ENCODE assay signal across 10 mouse cellular contexts in genomic region chr7:143738194-143738593, GRCm38 (mm10). TPM values are rescaled to one million over a fixed set of nuclear protein-coding genes. Genes with fewer than 3 reads are reported as not detected.
DNase-seq lines count a peak whose midpoint lies in the region; ATAC-seq and TF ChIP-seq lines count a peak whose summit lies in the region.
"Had no signal": no experiment of that assay in that cellular context is flagged by ENCODE, and none has a peak within 500 bp of the region (broad histone marks: within the 10 kb centered on the region; RNA-seq: fewer than 3 reads in every experiment).

No protein-coding gene starts in this region.

- no peak for ATAC-seq in heart, embryonic 14.5 days (ENCODE audit: insufficient number of reproducible peaks, insufficient read depth, low FRiP score, low read depth)
- ATAC-seq in limb, embryonic 15.5 days (ENCODE audit: insufficient number of reproducible peaks, low FRiP score, low TSS enrichment, low read depth): no peak
- ATAC-seq in stomach, postnatal 0 days (ENCODE audit: low FRiP score, low TSS enrichment): no peak

- intact Hi-C loops in heart, postnatal 10 days (cut with DNase I): no loop called here

- H3K4me1 ChIP-seq in heart, embryonic 14.5 days (ENCODE audit: control insufficient read depth in 2 of 2, insufficient read depth in 2 of 2, low read length in 2 of 2): peaks cover 28 to 46% of the 10 kb centered on the region in 2 experiments
- peaks cover 34% of the 10 kb centered on the region for H3K4me1 ChIP-seq in limb, embryonic 15.5 days
- peaks cover 15% of the 10 kb centered on the region for H3K4me1 ChIP-seq in stomach, postnatal 0 days (replicated peaks; ENCODE audit: control insufficient read depth, insufficient read depth)

- DNase-seq in heart, postnatal 10 days: no peak
- peak; percentile 42 for DNase-seq in urinary bladder, postnatal 14 days (ENCODE audit: low spot score)
- DNase-seq in urinary bladder, postnatal 4 days (ENCODE audit: low spot score in 2 of 2): no peak
- DNase-seq in stomach, postnatal 0 days (ENCODE audit: low spot score): no peak
- no peak for DNase-seq in gastrocnemius, adult 18-20 months (ENCODE audit: low spot score)
- DNase-seq in spleen, postnatal 36 days (ENCODE audit: low spot score in 2 of 2): no peak
- DNase-seq: cerebellum, adult 18-20 months; gastrocnemius, postnatal 25 days had no signal

- TF ChIP-seq CTCF in stomach, postnatal 0 days (IDR thresholded peaks at IDR 0.05; ENCODE audit: low read depth): no peak

- H3K4me3 ChIP-seq in heart, embryonic 14.5 days (ENCODE audit: control insufficient read depth in 1 of 2, insufficient read depth in 1 of 2, low read depth in 1 of 2, low read length in 2 of 2): peak overlapping the region; percentile 66 to 93
- peak overlapping the region; percentile 79 for H3K4me3 ChIP-seq in limb, embryonic 15.5 days
- H3K4me3 ChIP-seq in stomach, postnatal 0 days (ENCODE audit: low read depth, low read length): peak overlapping the region; percentile 88

- no peaks in the 10 kb centered on the region for H3K27me3 ChIP-seq in heart, embryonic 14.5 days (ENCODE audit: control insufficient read depth, insufficient read depth, low read length)
- H3K27me3 ChIP-seq in limb, embryonic 15.5 days: no peaks in the 10 kb centered on the region
- no peaks in the 10 kb centered on the region for H3K27me3 ChIP-seq in stomach, postnatal 0 days (ENCODE audit: control insufficient read depth, insufficient read depth, low read length)

- H3K36me3 ChIP-seq in heart, embryonic 14.5 days (ENCODE audit: control insufficient read depth, insufficient read depth, low read length): peaks cover 14% of the 10 kb centered on the region; the same call in 1 of the 2 replicates
- peaks cover 9% of the 10 kb centered on the region; the same call in 1 of the 2 replicates for H3K36me3 ChIP-seq in limb, embryonic 15.5 days
- peaks cover 2% of the 10 kb centered on the region for H3K36me3 ChIP-seq in stomach, postnatal 0 days (ENCODE audit: control insufficient read depth, insufficient read depth, low read length)

- H3K9me3 ChIP-seq in heart, embryonic 14.5 days (ENCODE audit: control insufficient read depth, low read length): no peaks in the 10 kb centered on the region
- H3K9me3 ChIP-seq in limb, embryonic 15.5 days: no peaks in the 10 kb centered on the region
- no peaks in the 10 kb centered on the region for H3K9me3 ChIP-seq in stomach, postnatal 0 days (ENCODE audit: control insufficient read depth, low read length)

- peak; percentile 56 for TF ChIP-seq EP300 in stomach, postnatal 0 days (optimal IDR thresholded peaks at IDR 0.05)

- WGBS in heart, embryonic 14.5 days: 47% methylated on average over 6 of the region's 6 CpGs
- 61% methylated on average over 6 of the region's 6 CpGs for WGBS in limb, embryonic 15.5 days
- 43% methylated on average over 6 of the region's 6 CpGs for WGBS in stomach, postnatal 0 days

- H3K27ac ChIP-seq in heart, embryonic 14.5 days (replicated peaks in 1 of 2; ENCODE audit: control insufficient read depth in 1 of 2, insufficient read depth in 1 of 2, low read depth in 2 of 2, low read length in 2 of 2): peak overlapping the region; percentile 64 to 92
- peak overlapping the region; percentile 92 for H3K27ac ChIP-seq in limb, embryonic 15.5 days
- H3K27ac ChIP-seq in stomach, postnatal 0 days (replicated peaks): peak overlapping the region; percentile 97

- H3K4me2 ChIP-seq in heart, embryonic 14.5 days (ENCODE audit: low read length): peak overlapping the region; percentile 94
- peak overlapping the region; percentile 95 for H3K4me2 ChIP-seq in limb, embryonic 15.5 days
- H3K4me2 ChIP-seq in stomach, postnatal 0 days (replicated peaks; ENCODE audit: low read depth): peak overlapping the region; percentile 94

- H3K9ac ChIP-seq in heart, embryonic 14.5 days (ENCODE audit: low read length): peak overlapping the region; percentile 98
- H3K9ac ChIP-seq in limb, embryonic 15.5 days: peak overlapping the region; percentile 10; the same call in 1 of the 2 replicates
- peak overlapping the region; percentile 89 for H3K9ac ChIP-seq in stomach, postnatal 0 days (ENCODE audit: low read length)

RNA-seq across cellular contexts. Expression of gene Osbpl5, which starts 18.6 kb away (rescaled TPM):
- 34.9 and 36.9 TPM in 2 replicates for polyA plus RNA-seq in heart, embryonic 14.5 days (2014; fragmentation: Nextera tagmentation; extraction: Ambion mirVana)
- total RNA-seq in heart, postnatal 10 days (2021): 10 to 100 TPM; 28.7 to 32.2 TPM
- 63.2 and 66.8 TPM in 2 replicates for polyA plus RNA-seq in limb, embryonic 15.5 days (2015; fragmentation: Nextera tagmentation; extraction: Ambion mirVana)
- 29.9 and 32.0 TPM in 2 replicates for polyA plus RNA-seq in stomach, postnatal 0 days (2015; fragmentation: Nextera tagmentation; extraction: Ambion mirVana)
- 10 to 100 TPM; 14.4 to 15.4 TPM for total RNA-seq in gastrocnemius, adult 18-20 months (2021)

RNA-seq across cellular contexts. Expression of gene Mrgprg, which starts 28.6 kb away (rescaled TPM):
- not detected in 2 replicates for polyA plus RNA-seq in heart, embryonic 14.5 days (2014; fragmentation: Nextera tagmentation; extraction: Ambion mirVana)
- total RNA-seq in heart, postnatal 10 days (2021): not detected
- polyA plus RNA-seq in limb, embryonic 15.5 days (2015; fragmentation: Nextera tagmentation; extraction: Ambion mirVana): not detected in 2 replicates
- not detected in 2 replicates for polyA plus RNA-seq in stomach, postnatal 0 days (2015; fragmentation: Nextera tagmentation; extraction: Ambion mirVana)
- under 1 TPM; 0.43 to 0.71 TPM for total RNA-seq in gastrocnemius, adult 18-20 months (2021)

RNA-seq across cellular contexts. Expression of gene Mrgpre, which starts 46.1 kb away (rescaled TPM):
- 1.5 and 2.3 TPM in 2 replicates for polyA plus RNA-seq in heart, embryonic 14.5 days (2014; fragmentation: Nextera tagmentation; extraction: Ambion mirVana)
- total RNA-seq in heart, postnatal 10 days (2021): 1 to 10 TPM; 1.8 to 2.3 TPM
- polyA plus RNA-seq in limb, embryonic 15.5 days (2015; fragmentation: Nextera tagmentation; extraction: Ambion mirVana): 1.6 and 2.1 TPM in 2 replicates
- 0.55 and 0.63 TPM in 2 replicates for polyA plus RNA-seq in stomach, postnatal 0 days (2015; fragmentation: Nextera tagmentation; extraction: Ambion mirVana)
- under 1 TPM; 0.68 to 0.71 TPM for total RNA-seq in gastrocnemius, adult 18-20 months (2021)

RNA-seq across cellular contexts. Expression of gene Tnfrsf23, which starts 52.5 kb away (rescaled TPM):
- polyA plus RNA-seq in heart, embryonic 14.5 days (2014; fragmentation: Nextera tagmentation; extraction: Ambion mirVana): 1.3 and 2.2 TPM in 2 replicates
- total RNA-seq in heart, postnatal 10 days (2021): 1 to 10 TPM; 2.4 to 2.6 TPM
- polyA plus RNA-seq in limb, embryonic 15.5 days (2015; fragmentation: Nextera tagmentation; extraction: Ambion mirVana): 5.0 and 7.3 TPM in 2 replicates
- 2.9 and 4.0 TPM in 2 replicates for polyA plus RNA-seq in stomach, postnatal 0 days (2015; fragmentation: Nextera tagmentation; extraction: Ambion mirVana)
- 1 to 10 TPM; 4.8 TPM for total RNA-seq in gastrocnemius, adult 18-20 months (2021)

Comparison
In these comparisons a context has a peak if more than half of its experiments do, and no peak if none do; other contexts are left out.
1. H3K9ac ChIP-seq: peak in every context shown above with its lines; median percentile 98 in heart, embryonic 14.5 days; 89 in stomach, postnatal 0 days; 10 in limb, embryonic 15.5 days.